Mouse (Mus musculus): ENCODE data around the gene Olfr247. TPM values are rescaled to one million over a fixed set of nuclear protein-coding genes. Genes with fewer than 3 reads are reported as not detected.

Gene Olfr247
- not detected in 2 replicates for polyA plus RNA-seq (2012; rRNA removed)

DNA sequence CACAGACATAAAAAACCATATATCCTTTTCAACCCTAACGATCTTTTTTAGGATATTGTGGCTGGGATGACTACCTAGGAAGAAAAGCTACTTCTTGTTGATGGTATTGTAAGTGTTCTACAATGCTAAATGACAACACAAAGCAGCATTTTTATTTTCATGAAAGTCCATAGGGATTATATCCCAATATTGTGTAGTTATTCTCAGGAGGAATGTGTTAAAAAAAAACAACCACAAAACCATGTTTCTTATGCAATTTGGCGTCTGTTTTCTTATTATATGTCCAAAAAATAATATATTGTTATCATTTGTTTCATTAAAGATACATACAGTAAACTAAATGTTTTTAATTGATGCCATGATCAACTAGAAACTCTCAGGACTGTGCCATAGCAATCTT lies at the start of gene Olfr247:
Gene Olfr247, minus strand, starts transcription at position 101 of the 400 bp plus-strand sequence.

GRCm38 (mm10) chr10:130012321-130012720 lies 36.4 kb upstream of the Olfr247 start, which contains the start of gene Olfr820:
Gene Olfr820, plus strand, starts transcription at chr10:130012621.

GRCm38 (mm10) chr10:129984962-129985361 lies 9.0 kb upstream of the Olfr247 start, which contains the start of gene Gm10310:
Gene Gm10310, minus strand, starts transcription at chr10:129985062.

GRCm38 (mm10) chr10:129967166-129967565 lies 8.8 kb downstream of the Olfr247 start, which contains the start of gene Olfr819:
Gene Olfr819, minus strand, starts transcription at chr10:129967266.

GRCm38 (mm10) chr10:129949000-129949399 lies 26.9 kb downstream of the Olfr247 start, which contains the start of gene Olfr818:
Gene Olfr818, minus strand, starts transcription at chr10:129949100.

Other genes with a start within 250 kb of the Olfr247 start
- not detected in 2 replicates for gene Olfr805, start 246.8 kb downstream of the Olfr247 start, polyA plus RNA-seq (2012; rRNA removed)
- gene Olfr806, start 234.2 kb downstream of the Olfr247 start, polyA plus RNA-seq (2012; rRNA removed) = not detected in 2 replicates
- gene Olfr807, start 218.3 kb downstream of the Olfr247 start, polyA plus RNA-seq (2012; rRNA removed) = not detected in 2 replicates
- not detected in 2 replicates for gene Olfr808, start 210.7 kb downstream of the Olfr247 start, polyA plus RNA-seq (2012; rRNA removed)
- gene Olfr809, start 201.5 kb downstream of the Olfr247 start, polyA plus RNA-seq (2012; rRNA removed) = not detected in 2 replicates
- 0.09 and 0.32 TPM in 2 replicates for gene Olfr810, start 181.2 kb downstream of the Olfr247 start, polyA plus RNA-seq (2012; rRNA removed)
- gene Olfr811, start 171.7 kb downstream of the Olfr247 start, polyA plus RNA-seq (2012; rRNA removed) = not detected in 2 replicates
- not detected in 2 replicates for gene Olfr812, start 130.0 kb downstream of the Olfr247 start, polyA plus RNA-seq (2012; rRNA removed)
- not detected in 2 replicates for gene Olfr813, start 120.8 kb downstream of the Olfr247 start, polyA plus RNA-seq (2012; rRNA removed)
- gene Olfr814, start 96.3 kb downstream of the Olfr247 start, polyA plus RNA-seq (2012; rRNA removed) = not detected in 2 replicates
- gene Olfr815, start 70.3 kb downstream of the Olfr247 start, polyA plus RNA-seq (2012; rRNA removed) = not detected in 2 replicates
- gene Olfr816, start 60.5 kb downstream of the Olfr247 start, polyA plus RNA-seq (2012; rRNA removed) = not detected in 2 replicates
- not detected in 2 replicates for gene Olfr818, start 27.0 kb downstream of the Olfr247 start, polyA plus RNA-seq (2012; rRNA removed)
- gene Olfr819, start 8.9 kb downstream of the Olfr247 start, polyA plus RNA-seq (2012; rRNA removed) = not detected in 2 replicates
- gene Gm10310, start 8.9 kb upstream of the Olfr247 start, polyA plus RNA-seq (2012; rRNA removed) = not detected in 2 replicates
- not detected in 2 replicates for gene Olfr820, start 36.5 kb upstream of the Olfr247 start, polyA plus RNA-seq (2012; rRNA removed)
- gene Olfr821, start 54.2 kb upstream of the Olfr247 start, polyA plus RNA-seq (2012; rRNA removed) = not detected in 2 replicates
- not detected in 2 replicates for gene Olfr822, start 95.1 kb upstream of the Olfr247 start, polyA plus RNA-seq (2012; rRNA removed)
- gene Olfr823, start 139.2 kb upstream of the Olfr247 start, polyA plus RNA-seq (2012; rRNA removed) = not detected in 2 replicates
- 0.20 and 0.67 TPM in 2 replicates for gene Olfr824, start 153.9 kb upstream of the Olfr247 start, polyA plus RNA-seq (2012; rRNA removed)
- not detected in 2 replicates for gene Olfr825, start 190.6 kb upstream of the Olfr247 start, polyA plus RNA-seq (2012; rRNA removed)
- not detected in 2 replicates for gene Olfr826, start 208.0 kb upstream of the Olfr247 start, polyA plus RNA-seq (2012; rRNA removed)
- not detected in 2 replicates for gene Olfr827, start 238.3 kb upstream of the Olfr247 start, polyA plus RNA-seq (2012; rRNA removed)